Mouse (Mus musculus): ENCODE results near the gene Nop53. TPM values are rescaled to one million over a fixed set of nuclear protein-coding genes. Genes with fewer than 3 reads are reported as not detected.

Gene Nop53
- total and polyA plus RNA-seq, 2 experiments from 2014 or later, result 82.8 to 143 TPM

DNA sequence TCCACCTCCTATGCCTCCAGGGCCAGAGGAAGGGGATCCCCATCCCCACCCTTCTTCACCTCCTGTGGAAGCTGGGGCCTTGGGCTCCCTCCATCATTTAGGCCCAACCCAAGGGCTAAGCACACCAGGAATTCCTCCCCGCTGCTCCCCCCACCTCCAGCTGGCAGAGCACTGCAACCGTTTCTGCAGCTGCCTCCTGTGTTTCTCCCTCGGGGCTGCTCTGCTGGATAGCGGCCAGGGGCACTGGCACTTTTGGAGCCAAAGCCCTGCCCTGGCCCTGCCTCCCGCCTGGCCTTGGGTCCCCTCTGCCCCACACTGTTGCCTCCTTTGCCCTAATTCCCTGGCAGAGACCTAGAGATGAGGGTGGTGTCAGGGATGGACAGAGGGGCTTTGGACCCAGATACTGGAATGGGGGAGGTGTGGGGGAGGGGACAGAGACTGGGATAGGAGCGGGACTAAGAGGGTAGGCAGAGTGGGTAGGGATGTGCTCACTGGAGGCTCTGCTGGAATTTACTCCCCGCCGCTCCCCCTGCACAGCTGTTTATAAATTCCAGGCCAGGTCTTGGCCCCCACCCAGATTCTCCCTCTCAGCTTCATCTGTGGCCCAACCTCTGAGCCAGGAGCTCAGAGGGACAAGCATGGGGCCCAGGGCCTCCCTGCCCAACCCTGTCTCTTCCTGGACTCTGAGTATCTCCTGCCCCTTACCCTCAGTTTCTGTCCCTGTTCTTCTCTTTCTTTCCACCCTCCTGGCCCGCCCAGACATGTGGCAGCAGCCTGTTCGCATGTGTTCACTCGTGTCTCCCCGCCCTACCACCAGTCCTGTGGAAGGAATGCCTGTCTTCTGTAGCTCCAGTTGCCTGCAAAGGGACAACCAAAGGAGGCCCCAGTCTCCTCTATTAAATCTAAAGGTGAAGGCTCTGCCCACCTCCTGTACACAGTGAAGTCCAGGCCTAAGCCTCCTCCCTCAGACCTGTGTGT is 16.7 kb upstream of the Nop53 start:
- Histone ChIP-seq H3K27ac (ENCODE audit: low read depth, low read length) (no peak overlapping the region), H3K4me1 (ENCODE audit: insufficient read depth, low read length) (no peaks in the 10 kb centered on the region), H3K4me3 (ENCODE audit: low read depth, low read length) (no peak overlapping the region), H3K9me3 (ENCODE audit: low read length) (no peaks in the 10 kb centered on the region), H3K4me2 (ENCODE audit: low read depth, low read length, poor library complexity, severe bottlenecking) (no peak overlapping the region), H3K27me3 (ENCODE audit: insufficient read depth, low read length) (no peaks in the 10 kb centered on the region), H3K36me3 (ENCODE audit: insufficient read depth, low read length) (no peaks in the 10 kb centered on the region), H3K9ac (replicated peaks; ENCODE audit: low read length, poor library complexity, severe bottlenecking) (no peak overlapping the region; the same call in 1 of the 2 replicates)
- ATAC-seq (ENCODE audit: low FRiP score) (peak; percentile 25; the same call in 1 of the 2 replicates), DNase-seq (ENCODE audit: low spot score) (peak; percentile 52)
- no peak for TF ChIP-seq CTCF (IDR thresholded peaks at IDR 0.05)
- WGBS, result 31% methylated on average over 12 of the region's 12 CpGs

DNA sequence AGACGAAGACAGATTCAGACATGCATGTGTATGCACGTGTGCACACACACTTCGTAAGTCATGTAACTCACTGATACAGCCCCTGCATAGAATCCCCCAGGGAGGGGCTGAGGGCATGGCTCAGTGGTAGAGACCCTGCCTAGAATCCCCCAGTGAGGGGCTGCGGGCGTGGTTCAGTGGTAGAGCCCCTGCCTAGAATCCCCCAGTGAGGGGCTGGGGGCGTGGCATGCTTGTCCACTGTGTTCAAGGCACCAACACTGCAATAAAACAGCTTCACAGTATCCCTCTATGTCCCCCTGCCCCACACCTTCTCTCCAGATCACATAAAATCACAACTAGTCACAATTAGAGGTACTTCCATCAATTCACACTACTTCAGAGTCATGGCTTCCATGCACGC is 15.9 kb upstream of the Nop53 start:
- Histone ChIP-seq H3K9me3 (ENCODE audit: low read length) (no peaks in the 10 kb centered on the region), H3K36me3 (ENCODE audit: insufficient read depth, low read length) (no peaks in the 10 kb centered on the region), H3K4me1 (ENCODE audit: insufficient read depth, low read length) (no peaks in the 10 kb centered on the region), H3K27ac (ENCODE audit: low read depth, low read length) (no peak overlapping the region), H3K9ac (replicated peaks; ENCODE audit: low read length, poor library complexity, severe bottlenecking) (no peak overlapping the region), H3K27me3 (ENCODE audit: insufficient read depth, low read length) (no peaks in the 10 kb centered on the region), H3K4me3 (ENCODE audit: low read depth, low read length) (no peak overlapping the region), H3K4me2 (ENCODE audit: low read depth, low read length, poor library complexity, severe bottlenecking) (no peak overlapping the region)
- DNase-seq (ENCODE audit: low spot score), result no peak
- no peak for ATAC-seq (ENCODE audit: low FRiP score)
- 89% methylated on average over 7 of the region's 7 CpGs for WGBS
- TF ChIP-seq CTCF (IDR thresholded peaks at IDR 0.05), result no peak

DNA sequence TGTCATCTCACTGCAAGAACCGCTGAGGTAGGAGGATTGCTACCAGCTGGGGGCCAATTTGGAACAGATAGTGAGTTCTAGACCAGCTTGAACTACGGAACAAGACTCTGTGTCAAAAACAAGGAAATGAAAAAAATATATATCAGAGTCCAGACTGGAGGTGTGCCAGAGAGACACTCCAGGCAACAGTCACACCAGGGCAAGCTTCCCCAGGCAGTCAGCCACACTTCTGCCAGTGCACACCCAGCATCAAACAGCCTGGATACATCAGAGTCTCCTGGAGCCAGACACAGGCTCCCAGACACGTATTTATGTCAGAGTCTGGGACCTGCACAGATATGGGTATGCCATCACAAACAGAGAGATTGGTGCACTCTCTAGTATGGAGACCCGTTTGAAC is 15.4 kb upstream of the Nop53 start:
- no peaks in the 10 kb centered on the region for H3K36me3 ChIP-seq (ENCODE audit: insufficient read depth, low read length)
- no peak overlapping the region for H3K4me3 ChIP-seq (ENCODE audit: low read depth, low read length)
- no peak for ATAC-seq (ENCODE audit: low FRiP score)
- H3K27ac ChIP-seq (ENCODE audit: low read depth, low read length), result no peak overlapping the region
- no peak overlapping the region for H3K4me2 ChIP-seq (ENCODE audit: low read depth, low read length, poor library complexity, severe bottlenecking)
- TF ChIP-seq CTCF (IDR thresholded peaks at IDR 0.05), result no peak
- H3K9ac ChIP-seq (replicated peaks; ENCODE audit: low read length, poor library complexity, severe bottlenecking), result no peak overlapping the region
- 61% methylated on average over 4 of the region's 4 CpGs for WGBS
- no peak for DNase-seq (ENCODE audit: low spot score)
- H3K9me3 ChIP-seq (ENCODE audit: low read length), result no peaks in the 10 kb centered on the region
- H3K27me3 ChIP-seq (ENCODE audit: insufficient read depth, low read length), result no peaks in the 10 kb centered on the region
- no peaks in the 10 kb centered on the region for H3K4me1 ChIP-seq (ENCODE audit: insufficient read depth, low read length)

DNA sequence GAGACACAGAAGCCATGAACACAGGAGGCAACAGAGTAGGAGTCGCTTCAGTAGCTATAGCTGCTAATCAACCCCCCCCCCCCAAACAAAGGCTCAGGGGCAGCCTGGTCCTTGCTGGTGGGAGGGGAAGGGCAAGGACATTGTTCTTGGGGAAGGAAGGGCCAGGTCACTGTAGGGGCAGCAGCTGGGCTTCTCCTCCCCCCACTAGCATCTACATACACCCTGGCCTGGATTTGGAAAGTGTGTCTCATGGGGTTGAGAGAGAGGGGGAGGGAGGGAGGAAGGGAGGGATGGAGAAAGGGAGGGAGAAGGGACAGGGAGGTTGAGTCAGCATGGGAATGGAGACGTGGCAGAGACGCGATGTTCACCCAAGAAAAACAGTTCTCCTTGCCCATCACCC is 14.8 kb upstream of the Nop53 start:
- WGBS, result 21% methylated on average over 4 of the region's 4 CpGs
- Histone ChIP-seq H3K9ac (replicated peaks; ENCODE audit: low read length, poor library complexity, severe bottlenecking) (no peak overlapping the region), H3K9me3 (ENCODE audit: low read length) (no peaks in the 10 kb centered on the region), H3K4me3 (ENCODE audit: low read depth, low read length) (no peak overlapping the region), H3K27me3 (ENCODE audit: insufficient read depth, low read length) (no peaks in the 10 kb centered on the region), H3K4me1 (ENCODE audit: insufficient read depth, low read length) (no peaks in the 10 kb centered on the region), H3K4me2 (ENCODE audit: low read depth, low read length, poor library complexity, severe bottlenecking) (no peak overlapping the region), H3K27ac (ENCODE audit: low read depth, low read length) (no peak overlapping the region), H3K36me3 (ENCODE audit: insufficient read depth, low read length) (no peaks in the 10 kb centered on the region)
- ATAC-seq (ENCODE audit: low FRiP score), result no peak
- no peak for DNase-seq (ENCODE audit: low spot score)
- TF ChIP-seq CTCF (IDR thresholded peaks at IDR 0.05), result no peak

DNA sequence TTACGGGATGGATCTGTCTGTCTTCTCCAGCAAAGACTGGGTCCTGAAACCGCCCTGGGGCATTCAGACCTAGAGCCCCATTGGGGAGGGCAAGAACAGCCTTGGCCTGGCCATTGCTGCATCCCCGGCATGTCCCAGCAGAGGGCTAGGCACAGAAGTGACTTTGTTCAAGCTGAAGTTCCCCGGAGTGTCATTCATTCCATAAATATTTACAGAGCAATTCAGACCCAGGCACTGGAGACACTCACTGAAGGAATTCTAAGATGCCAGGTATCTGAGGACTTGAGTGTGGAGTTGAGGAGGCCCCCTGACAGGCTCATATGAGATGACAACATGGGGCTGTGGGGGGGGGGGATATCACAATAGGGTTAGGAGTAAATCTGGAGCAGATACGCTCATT is 10.3 kb upstream of the Nop53 start:
- TF ChIP-seq CTCF (IDR thresholded peaks at IDR 0.05), result no peak
- Histone ChIP-seq H3K9me3 (ENCODE audit: low read length) (no peaks in the 10 kb centered on the region), H3K4me1 (ENCODE audit: insufficient read depth, low read length) (no peaks in the 10 kb centered on the region), H3K36me3 (ENCODE audit: insufficient read depth, low read length) (no peaks in the 10 kb centered on the region), H3K4me2 (ENCODE audit: low read depth, low read length, poor library complexity, severe bottlenecking) (no peak overlapping the region), H3K27ac (ENCODE audit: low read depth, low read length) (no peak overlapping the region), H3K4me3 (ENCODE audit: low read depth, low read length) (no peak overlapping the region), H3K9ac (replicated peaks; ENCODE audit: low read length, poor library complexity, severe bottlenecking) (no peak overlapping the region), H3K27me3 (ENCODE audit: insufficient read depth, low read length) (no peaks in the 10 kb centered on the region)
- DNase-seq (ENCODE audit: low spot score), result no peak
- ATAC-seq (ENCODE audit: low FRiP score), result no peak
- WGBS, result 81% methylated on average over 5 of the region's 5 CpGs

DNA sequence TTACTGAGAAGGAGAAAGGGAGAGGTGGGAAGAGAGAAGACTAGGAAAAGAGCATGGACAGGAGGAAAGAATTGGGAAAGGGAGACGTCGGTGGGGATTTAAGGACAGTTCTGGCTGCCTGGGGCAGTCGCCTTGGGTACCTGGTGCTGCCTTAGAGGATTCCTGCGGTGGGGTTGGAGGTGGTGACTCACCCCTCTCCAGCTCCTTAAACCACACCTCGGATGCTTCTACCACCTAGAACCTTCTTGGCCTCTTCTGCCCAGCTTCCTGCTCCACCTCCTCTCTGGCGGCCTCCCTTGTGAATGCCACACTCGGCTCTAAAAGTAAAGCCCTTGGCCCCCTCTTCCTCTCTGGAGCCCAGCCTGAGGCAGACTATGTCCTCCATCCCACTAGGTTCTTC is 9.6 kb upstream of the Nop53 start:
- H3K36me3 ChIP-seq (ENCODE audit: insufficient read depth, low read length), result no peaks in the 10 kb centered on the region
- no peak for TF ChIP-seq CTCF (IDR thresholded peaks at IDR 0.05)
- no peaks in the 10 kb centered on the region for H3K27me3 ChIP-seq (ENCODE audit: insufficient read depth, low read length)
- H3K9me3 ChIP-seq (ENCODE audit: low read length), result no peaks in the 10 kb centered on the region
- H3K9ac ChIP-seq (replicated peaks; ENCODE audit: low read length, poor library complexity, severe bottlenecking), result no peak overlapping the region
- ATAC-seq (ENCODE audit: low FRiP score), result no peak
- no peak overlapping the region for H3K4me3 ChIP-seq (ENCODE audit: low read depth, low read length)
- no peak for DNase-seq (ENCODE audit: low spot score)
- WGBS, result 35% methylated on average over 7 of the region's 7 CpGs
- 0 out of 2 replicates have a peak overlapping the region, but pooled peaks have one; percentile 10 for H3K4me2 ChIP-seq (ENCODE audit: low read depth, low read length, poor library complexity, severe bottlenecking)
- no peaks in the 10 kb centered on the region for H3K4me1 ChIP-seq (ENCODE audit: insufficient read depth, low read length)
- no peak overlapping the region for H3K27ac ChIP-seq (ENCODE audit: low read depth, low read length)
